Mouse (Mus musculus): Measurements from ENCODE around the gene Sh2d6.

The Sh2d6 gene

GRCm38 (mm10) chr6:72521607-72522006 is at the start of gene Sh2d6:
TSS of gene Sh2d6 (minus strand) at chr6:72521707.
- no peak for DNase-seq

- no peak for DNase-seq
Measured at GRCm38 (mm10) chr6:72570644-72571397, 49.3 kb upstream of the Sh2d6 start.

- no peak for DNase-seq
Measured at GRCm38 (mm10) chr6:72568736-72569135, 47.2 kb upstream of the Sh2d6 start.

GRCm38 (mm10) chr6:72567508-72567907 is 46.0 kb upstream of the Sh2d6 start:
- DNase-seq, result peak; percentile 17

GRCm38 (mm10) chr6:72566044-72566443 is 44.5 kb upstream of the Sh2d6 start:
- peak; percentile 87 for DNase-seq

- no peak for DNase-seq
Measured at GRCm38 (mm10) chr6:72565506-72565905, 44.0 kb upstream of the Sh2d6 start.

- no peak for DNase-seq
Measured at GRCm38 (mm10) chr6:72562894-72563293, 41.4 kb upstream of the Sh2d6 start.

- peak; percentile 16 for DNase-seq
Measured at GRCm38 (mm10) chr6:72562486-72562885, 41.0 kb upstream of the Sh2d6 start.

GRCm38 (mm10) chr6:72560801-72561200 is 39.3 kb upstream of the Sh2d6 start:
- DNase-seq, result no peak

GRCm38 (mm10) chr6:72553079-72553412 is 31.5 kb upstream of the Sh2d6 start:
- DNase-seq, result no peak

GRCm38 (mm10) chr6:72552171-72553078 is 30.9 kb upstream of the Sh2d6 start:
- peak; percentile 68 for DNase-seq

GRCm38 (mm10) chr6:72550503-72551100 is 29.1 kb upstream of the Sh2d6 start:
- no peak for DNase-seq

GRCm38 (mm10) chr6:72550025-72550424 is 28.5 kb upstream of the Sh2d6 start:
- no peak for DNase-seq

- DNase-seq, result no peak
Measured at GRCm38 (mm10) chr6:72549041-72549580, 27.6 kb upstream of the Sh2d6 start.

- DNase-seq, result no peak
Measured at GRCm38 (mm10) chr6:72547862-72548261, 26.4 kb upstream of the Sh2d6 start.

GRCm38 (mm10) chr6:72547121-72547520 is 25.6 kb upstream of the Sh2d6 start:
- no peak for DNase-seq

- DNase-seq, result no peak
Measured at GRCm38 (mm10) chr6:72545377-72545776, 23.9 kb upstream of the Sh2d6 start.

- DNase-seq, result peak; percentile 68
Measured at GRCm38 (mm10) chr6:72544283-72544987, 22.9 kb upstream of the Sh2d6 start, which contains the start of gene Capg. TSS of gene Capg (plus strand) at chr6:72544391.

GRCm38 (mm10) chr6:72543265-72543850 is 21.9 kb upstream of the Sh2d6 start:
- no peak for DNase-seq

GRCm38 (mm10) chr6:72538562-72539031 is 17.1 kb upstream of the Sh2d6 start:
- DNase-seq, result peak; percentile 87

- DNase-seq, result no peak
Measured at GRCm38 (mm10) chr6:72537998-72538500, 16.5 kb upstream of the Sh2d6 start.

- DNase-seq, result peak; percentile 90
Measured at GRCm38 (mm10) chr6:72535165-72535564, 13.7 kb upstream of the Sh2d6 start.
